Mouse (Mus musculus) CH12.LX (cell line): ENCODE results near the gene Mmp23. TPM values are rescaled to one million over a fixed set of nuclear protein-coding genes. Genes with fewer than 3 reads are reported as not detected.
A peak's percentile ranks its signal among the peaks of the same experiment; 100 is the strongest.
"Not testable (repeated sequence)": the region's sequence is repeated elsewhere in the genome, so short reads cannot be mapped to it uniquely, and the experiment has no call there.

Experiments
- DNase-seq: peaks from one replicate; pipeline ENCODE4 v3.0.0-alpha.2; 2013; ENCODE audit errors: extremely low read depth
- H3K27ac ChIP-seq: 2 replicates; pipeline ENCODE4 v1.5.1; 2012; ENCODE audit warnings: low read depth, mild to moderate bottlenecking, control low read depth, moderate library complexity; ENCODE audit not compliant: insufficient read depth
- H3K27me3 ChIP-seq: replicated peaks from 2 replicates; pipeline ENCODE3; 2012; ENCODE audit warnings: inconsistent platforms
- H3K36me3 ChIP-seq, 2 experiments: replicated peaks in 1 of 2; 2 replicates each; pipeline versions ENCODE3 to v1.6.1; 2012; ENCODE audit warnings: inconsistent platforms in 1 of 2, low read length in 1 of 2, mild to moderate bottlenecking in 1 of 2, mixed read lengths in 1 of 2, moderate library complexity in 1 of 2; ENCODE audit not compliant: control insufficient read depth in 1 of 2, insufficient read depth in 1 of 2
- H3K4me1 ChIP-seq, 2 experiments: 2 replicates each; pipeline ENCODE4 v1.6.1; 2012; ENCODE audit warnings: inconsistent platforms in 1 of 2, moderate library complexity in 1 of 2; ENCODE audit not compliant: insufficient read depth in 2 of 2, control insufficient read depth in 1 of 2
- H3K4me2 ChIP-seq: 2 replicates; pipeline ENCODE4 v1.6.1; 2012; ENCODE audit warnings: low read depth, mild to moderate bottlenecking, control low read depth; ENCODE audit not compliant: poor library complexity, insufficient read depth, severe bottlenecking
- H3K4me3 ChIP-seq, 3 experiments: fragments of 150-350 bp in 1 of 3; sonication (generic) in 1 of 3; replicated peaks in 1 of 3; 2 replicates each; pipeline versions ENCODE3 to v1.5.1; 2011 to 2012; ENCODE audit warnings: low read depth in 2 of 3, low read length in 2 of 3, mild to moderate bottlenecking in 2 of 3, moderate library complexity in 2 of 3, control low read depth in 1 of 3, improper control_type of control experiment in 1 of 3, inconsistent platforms in 1 of 3, mixed read lengths in 1 of 3; ENCODE audit not compliant: poor library complexity in 1 of 3
- H3K79me2 ChIP-seq: replicated peaks from 2 replicates; pipeline ENCODE4 v1.6.1; 2012; ENCODE audit warnings: mild to moderate bottlenecking, moderate library complexity; ENCODE audit not compliant: control insufficient read depth, poor library complexity, insufficient read depth, severe bottlenecking; ENCODE audit errors: extremely low read depth
- H3K9ac ChIP-seq: 2 replicates; pipeline ENCODE4 v1.6.1; 2012; ENCODE audit warnings: low read depth, mild to moderate bottlenecking, control low read depth, moderate library complexity; ENCODE audit not compliant: insufficient read depth
- H3K9me3 ChIP-seq: replicated peaks from 2 replicates; pipeline ENCODE3; 2012; ENCODE audit warnings: low read length, inconsistent platforms, mixed read lengths
- ELF1 ChIP-seq: IDR thresholded peaks from 2 replicates; pipeline ENCODE4 v1.6.1; 2014; ENCODE audit warnings: low read depth, mild to moderate bottlenecking, inconsistent platforms, low read length, improper control_type of control experiment
- ETS1 ChIP-seq: conservative IDR thresholded peaks from 2 replicates; pipeline ENCODE4 v1.6.1; 2012; ENCODE audit warnings: low read depth, mild to moderate bottlenecking, inconsistent platforms, low read length, improper control_type of control experiment, moderate library complexity
- IRF4 ChIP-seq: IDR thresholded peaks from 2 replicates; pipeline ENCODE4 v1.6.1; 2014; ENCODE audit warnings: low read depth, mild to moderate bottlenecking, inconsistent platforms, low read length, improper control_type of control experiment
- MAFK ChIP-seq: IDR thresholded peaks from 2 replicates; pipeline ENCODE4 v1.6.1; 2011; ENCODE audit warnings: low read length, improper control_type of control experiment; ENCODE audit not compliant: insufficient replicate concordance
- MAX ChIP-seq: IDR thresholded peaks from 2 replicates; pipeline ENCODE4 v1.6.1; 2011; ENCODE audit warnings: low read length, improper control_type of control experiment
- MAZ ChIP-seq: IDR thresholded peaks from 2 replicates; pipeline ENCODE4 v1.6.1; 2012; ENCODE audit warnings: low read depth, mild to moderate bottlenecking, inconsistent platforms, low read length, improper control_type of control experiment, moderate library complexity
- MEF2A ChIP-seq: IDR thresholded peaks from 2 replicates; pipeline ENCODE4 v1.6.1; 2014; ENCODE audit warnings: low read depth, mild to moderate bottlenecking, inconsistent platforms, low read length, improper control_type of control experiment, borderline replicate concordance
- NELFE ChIP-seq: IDR thresholded peaks from 2 replicates; pipeline ENCODE4 v1.6.1; 2011; ENCODE audit warnings: low read depth, low read length, improper control_type of control experiment
- POLR2A ChIP-seq: IDR thresholded peaks from 2 replicates; pipeline ENCODE4 v1.6.1; 2011; ENCODE audit warnings: low read depth, mild to moderate bottlenecking, improper control_type of control experiment, low read length
- POLR2AphosphoS2 ChIP-seq: IDR thresholded peaks from 2 replicates; pipeline ENCODE4 v1.6.1; 2011; ENCODE audit warnings: low read depth, low read length, improper control_type of control experiment
- RAD21 ChIP-seq: IDR thresholded peaks from 2 replicates; pipeline ENCODE4 v1.6.1; 2011; ENCODE audit warnings: low read depth, mild to moderate bottlenecking, low read length, improper control_type of control experiment, moderate library complexity
- RCOR1 ChIP-seq: conservative IDR thresholded peaks from 2 replicates; pipeline ENCODE4 v1.6.1; 2012; ENCODE audit warnings: low read depth, mild to moderate bottlenecking, inconsistent platforms, low read length, improper control_type of control experiment
- TBP ChIP-seq: conservative IDR thresholded peaks from 2 replicates; pipeline ENCODE4 v1.6.1; 2011; ENCODE audit warnings: low read depth, low read length, improper control_type of control experiment
- TCF12 ChIP-seq: IDR thresholded peaks from 2 replicates; pipeline ENCODE4 v1.6.1; 2014; ENCODE audit warnings: low read depth, mild to moderate bottlenecking, inconsistent platforms, low read length, improper control_type of control experiment
- USF1 ChIP-seq: IDR thresholded peaks from 2 replicates; pipeline ENCODE4 v1.6.1; 2014; ENCODE audit warnings: low read depth, mild to moderate bottlenecking, inconsistent platforms, low read length, improper control_type of control experiment
- USF2 ChIP-seq: conservative IDR thresholded peaks from 2 replicates; pipeline ENCODE4 v1.6.1; 2011; ENCODE audit warnings: low read depth, low read length, improper control_type of control experiment
- ZC3H11A ChIP-seq: IDR thresholded peaks from 2 replicates; pipeline ENCODE4 v1.6.1; 2012; ENCODE audit warnings: low read depth, mild to moderate bottlenecking, inconsistent platforms, low read length, improper control_type of control experiment
- ZKSCAN1 ChIP-seq: IDR thresholded peaks from 2 replicates; pipeline ENCODE4 v1.6.1; 2012; ENCODE audit warnings: low read depth, inconsistent platforms, low read length, improper control_type of control experiment, borderline replicate concordance
- ZMIZ1 ChIP-seq: IDR thresholded peaks from 2 replicates; pipeline ENCODE4 v1.6.1; 2012; ENCODE audit warnings: low read depth, mild to moderate bottlenecking, inconsistent platforms, low read length, improper control_type of control experiment
- dilution Hi-C: fragments of 300-500 bp; cut with MboI; formaldehyde crosslinking; loops from 2 replicates; pipeline ENCODE4 v1.14.3; 2020; ENCODE audit warnings: low sequenced_read_pairs; ENCODE audit not compliant: extremely low pct_unique_long_range_greater_than_20kb, extremely low pct_ligation_motif_present
- in situ Hi-C: fragments of 300-500 bp; cut with MboI; formaldehyde crosslinking; loops from 3 replicates; pipeline ENCODE4 v1.14.3; 2019; ENCODE audit warnings: low sequenced_read_pairs, low pct_ligation_motif_present, low pct_unique_long_range_greater_than_20kb, mixed read lengths
- polyA plus RNA-seq: library from polyadenylated mRNA; unstranded; fragments of >175 nt; gene quantifications from 2 replicates; pipeline ENCODE4 v1.2.1, GENCODE M21; 2012; ENCODE audit warnings: low read depth; ENCODE audit not compliant: insufficient read length
- total RNA-seq, 2 experiments: library from RNA; depleted of rRNA; stranded (reverse); fragments of 300-350 nt in 1 of 2; fragments of >200 nt in 1 of 2; gene quantifications; 2 replicates each; pipeline ENCODE4 v1.2.3; 2012 to 2014

The Mmp23 gene
- total and polyA plus RNA-seq, 3 experiments: 1.1 to 7.9 (median 2.0) TPM

- peak within 1 kb of the TSS; percentile 79 for H3K4me2 ChIP-seq
- H3K27ac ChIP-seq: peak within 1 kb of the TSS; percentile 34
- H3K27me3 ChIP-seq: peaks cover 26% of the 10 kb centered on the region
- peak within 1 kb of the TSS; percentile 55 to 69 (median 60) for H3K4me3 ChIP-seq
- DNase-seq: no peak
- no peaks in the 10 kb centered on the region for H3K36me3 ChIP-seq
- peaks cover 24 to 44% of the 10 kb centered on the region in 2 experiments for H3K4me1 ChIP-seq
- peak within 1 kb of the TSS; percentile 53 for H3K9ac ChIP-seq
- no peak for TF ChIP-seq ZKSCAN1
- no peaks in the 10 kb centered on the region for H3K79me2 ChIP-seq
- dilution Hi-C loops (no loop called here), in situ Hi-C loops (loop anchor here (10.0 kb wide), 1 partner anchor 209 kb away; no protein-coding TSS in a partner anchor)
- peaks cover 3% of the 10 kb centered on the region for H3K9me3 ChIP-seq
These were observed 40.9 kb upstream of the Mmp23 start, which contains the start of gene Fndc10 for GRCm38 (mm10) chr4:155694111-155694481. Gene Fndc10, plus strand, starts transcription at chr4:155694342.

DNA sequence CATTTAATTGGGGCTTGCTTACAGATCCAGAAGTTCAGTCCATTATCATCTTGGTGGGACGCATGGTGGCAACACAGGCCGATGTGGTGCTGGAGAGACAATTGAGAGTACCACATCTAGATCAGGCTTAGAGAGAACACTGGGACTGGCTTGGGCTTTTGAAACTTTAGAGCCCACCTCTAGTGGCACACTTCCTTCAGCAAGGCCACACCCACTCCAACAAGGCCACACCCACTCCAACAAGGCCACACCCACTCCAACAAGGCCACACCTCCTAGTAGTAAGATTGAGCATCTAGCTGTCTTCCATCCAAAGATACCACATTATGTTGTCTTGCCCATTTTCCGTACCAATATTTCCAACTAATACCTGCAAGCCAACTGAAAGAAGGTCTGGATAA, 39.2 kb upstream of the Mmp23 start:
- TF ChIP-seq POLR2AphosphoS2 (no peak), USF2 (no peak), RCOR1 (no peak), POLR2A (no peak), MAX (no peak)
- peaks cover 24 to 52% of the 10 kb centered on the region in 2 experiments for H3K4me1 ChIP-seq
- dilution Hi-C loops: no loop called here
- H3K36me3 ChIP-seq: no peaks in the 10 kb centered on the region
- peaks cover 3% of the 10 kb centered on the region for H3K9me3 ChIP-seq
- no peaks in the 10 kb centered on the region for H3K79me2 ChIP-seq
- no peak overlapping the region for H3K4me3 ChIP-seq
- no peak overlapping the region for H3K27ac ChIP-seq
- H3K4me2 ChIP-seq: no peak overlapping the region
- peaks cover 26% of the 10 kb centered on the region for H3K27me3 ChIP-seq
- in situ Hi-C loops: loop anchor here (10.0 kb wide), 1 partner anchor 208 kb away; no protein-coding TSS in a partner anchor
- no peak for DNase-seq
- H3K9ac ChIP-seq: no peak overlapping the region

DNA sequence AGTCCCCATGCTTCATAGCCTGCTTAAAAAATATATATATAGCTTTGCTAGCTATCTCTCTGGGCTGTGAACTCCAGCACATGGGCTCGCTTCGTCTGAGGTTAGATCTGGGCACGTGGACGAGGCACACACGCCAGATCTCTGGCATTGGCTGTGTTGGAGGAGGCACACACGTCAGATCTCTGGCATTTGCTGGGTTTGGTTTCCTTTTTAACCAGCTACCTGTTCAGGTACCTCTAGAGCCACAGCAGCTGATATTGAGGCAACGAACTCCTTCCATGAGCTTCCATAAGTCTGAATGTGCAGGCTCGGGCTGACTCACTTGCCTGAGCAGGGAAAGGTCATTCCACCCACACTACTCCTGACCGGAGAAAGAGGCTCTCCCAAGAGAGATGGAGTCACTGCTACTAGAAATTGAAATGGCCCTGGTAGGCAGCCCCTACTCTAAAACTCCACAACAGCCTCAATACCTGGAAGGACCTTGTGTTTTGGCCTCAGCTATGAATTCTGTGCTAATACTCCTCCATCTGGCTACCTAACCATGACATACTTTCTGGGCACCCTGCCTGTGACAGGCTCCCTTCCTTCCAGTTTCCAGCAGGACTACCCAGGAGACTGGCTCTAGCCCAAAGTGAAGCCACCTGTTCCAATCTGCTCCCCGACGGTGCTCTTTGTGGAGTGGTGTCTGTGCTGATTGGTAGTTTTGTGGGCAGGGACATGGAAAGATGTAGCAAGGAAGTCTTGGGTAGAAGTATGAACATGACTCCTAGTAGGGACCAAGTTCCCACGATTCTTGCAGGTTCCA, 37.6 kb upstream of the Mmp23 start:
- peaks cover 3% of the 10 kb centered on the region for H3K9me3 ChIP-seq
- no peak overlapping the region for H3K4me2 ChIP-seq
- no peak overlapping the region for H3K9ac ChIP-seq
- H3K27me3 ChIP-seq: peaks cover 26% of the 10 kb centered on the region
- H3K36me3 ChIP-seq: no peaks in the 10 kb centered on the region
- H3K4me3 ChIP-seq: no peak overlapping the region
- H3K4me1 ChIP-seq: peaks cover 17 to 48% of the 10 kb centered on the region in 2 experiments
- no peak for TF ChIP-seq MEF2A
- no peak for TF ChIP-seq ZMIZ1
- TF ChIP-seq IRF4: no peak
- TF ChIP-seq ZC3H11A: no peak
- no peak for TF ChIP-seq TCF12
- no peak for TF ChIP-seq ELF1
- no peak for TF ChIP-seq RAD21
- no peak for TF ChIP-seq POLR2A
- TF ChIP-seq ETS1: no peak
- TF ChIP-seq USF1: no peak
- no peak for TF ChIP-seq MAZ
- no peak for TF ChIP-seq ZKSCAN1
- TF ChIP-seq TBP: no peak
- no peak for TF ChIP-seq MAFK
- TF ChIP-seq NELFE: no peak
- DNase-seq: no peak
- H3K27ac ChIP-seq: no peak overlapping the region
- dilution Hi-C loops: no loop called here
- in situ Hi-C loops: loop anchor here (10.0 kb wide), 1 partner anchor 206 kb away; no protein-coding TSS in a partner anchor
- no peaks in the 10 kb centered on the region for H3K79me2 ChIP-seq

DNA sequence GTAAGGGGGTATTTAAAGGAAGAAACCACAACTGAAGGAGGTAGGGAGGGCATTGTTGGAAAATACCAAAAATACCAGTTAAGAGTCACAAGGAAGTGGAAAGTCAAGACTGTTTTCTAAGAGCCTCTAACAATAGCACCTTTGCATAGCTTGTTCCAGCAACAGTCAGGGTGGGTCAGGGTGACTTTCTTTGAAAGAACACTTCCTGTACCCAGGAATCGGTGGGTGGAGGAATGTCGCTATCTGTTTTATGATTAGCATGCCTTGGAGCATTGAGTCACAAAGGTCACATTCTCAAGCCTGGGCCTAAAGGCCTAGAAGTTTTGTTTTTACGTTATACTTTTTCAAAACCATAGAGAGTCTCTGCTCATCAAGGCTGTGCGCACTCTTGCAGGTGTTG, 34.6 kb upstream of the Mmp23 start:
- H3K79me2 ChIP-seq, H3K9me3 ChIP-seq, H3K4me2 ChIP-seq, H3K9ac ChIP-seq, H3K27ac ChIP-seq, dilution Hi-C loops, DNase-seq, in situ Hi-C loops, H3K36me3 ChIP-seq, H3K27me3 ChIP-seq, H3K4me3 ChIP-seq: not testable (repeated sequence)
- peaks cover 10 to 32% of the 10 kb centered on the region in 2 experiments; a peak in 3 of 4 replicates for H3K4me1 ChIP-seq
